Mouse (Mus musculus) spleen, adult 2 months (tissue): ENCODE results near the gene Gm20695. TPM values are rescaled to one million over a fixed set of nuclear protein-coding genes. Genes with fewer than 3 reads are reported as not detected.

Experiments
- DNase-seq, 2 experiments: peaks; one replicate each; pipeline versions ENCODE4 v3.0.0 to v3.0.0-alpha.2; 2012 to 2021; ENCODE audit warnings: low spot score in 2 of 2, low read depth in 1 of 2
- H3K27ac ChIP-seq: fragments of 200-500 bp; 2 replicates; pipeline ENCODE4 v1.5.1; 2012; ENCODE audit warnings: low read length, inconsistent platforms; ENCODE audit not compliant: insufficient read depth
- H3K27me3 ChIP-seq: fragments of 200-500 bp; 2 replicates; pipeline ENCODE4 v1.6.1; 2012; ENCODE audit warnings: mild to moderate bottlenecking, moderate library complexity, low read length, inconsistent platforms; ENCODE audit not compliant: control insufficient read depth, insufficient read depth
- H3K36me3 ChIP-seq: fragments of 200-500 bp; 2 replicates; pipeline ENCODE4 v1.6.1; 2012; ENCODE audit warnings: mild to moderate bottlenecking, low read length, inconsistent platforms; ENCODE audit not compliant: control insufficient read depth, insufficient read depth
- H3K4me1 ChIP-seq: fragments of 200-500 bp; 2 replicates; pipeline ENCODE4 v1.6.1; 2011; ENCODE audit warnings: inconsistent platforms; ENCODE audit not compliant: control insufficient read depth, insufficient read depth, insufficient read length
- H3K4me3 ChIP-seq: fragments of 200-500 bp; 2 replicates; pipeline ENCODE4 v1.5.1; 2011; ENCODE audit warnings: mild to moderate bottlenecking, inconsistent platforms; ENCODE audit not compliant: insufficient read depth, insufficient read length; ENCODE audit errors: extremely low read depth
- CTCF ChIP-seq: fragments of 200-500 bp; IDR thresholded peaks from 2 replicates; pipeline ENCODE4 v1.5.1; 2011; ENCODE audit warnings: mild to moderate bottlenecking, inconsistent platforms; ENCODE audit not compliant: insufficient read depth, insufficient read length, insufficient replicate concordance; ENCODE audit errors: extremely low read depth
- POLR2A ChIP-seq: fragments of 200-500 bp; IDR thresholded peaks from 2 replicates; pipeline ENCODE4 v1.6.1; 2011; ENCODE audit warnings: low read depth, low read length, inconsistent platforms
- WGBS: fragments of 180-500 bp; shearing (Covaris S2); methylation state at CpG from one replicate; pipeline ENCODE4 v1.1.7; 2018; 5-methylcytosine and 5-hydroxymethylcytosine counted together
- polyA plus RNA-seq: library from polyadenylated mRNA; depleted of rRNA; stranded (reverse); fragments of >200 nt; gene quantifications from 2 replicates; pipeline ENCODE4 v1.2.3, GENCODE M21; 2012; rRNA removed

Gene Gm20695
- polyA plus RNA-seq, 1 experiment: not detected

- WGBS: 89% methylated on average over 1 of the region's 1 CpGs
- no peak for TF ChIP-seq CTCF
- TF ChIP-seq POLR2A: no peak
Measured at GRCm38 (mm10) chr16:3951141-3951540, 66.7 kb downstream of the Gm20695 start.

GRCm38 (mm10) chr16:3956369-3956768, 71.9 kb downstream of the Gm20695 start:
- DNase-seq: no peak
- 90% methylated on average over 6 of the region's 6 CpGs for WGBS
- Histone ChIP-seq H3K36me3 (peaks cover 3% of the 10 kb centered on the region; the same call in 1 of the 2 replicates), H3K27me3 (no peaks in the 10 kb centered on the region), H3K4me1 (no peaks in the 10 kb centered on the region), H3K4me3 (no peak overlapping the region), H3K27ac (no peak overlapping the region)
- TF ChIP-seq POLR2A: no peak
- TF ChIP-seq CTCF: no peak

More at GRCm38 (mm10) chr16:3951141-3951540, 66.7 kb downstream of the Gm20695 start:
- Histone ChIP-seq H3K36me3 (peaks cover 8% of the 10 kb centered on the region), H3K4me1 (no peaks in the 10 kb centered on the region), H3K27me3 (no peaks in the 10 kb centered on the region), H3K4me3 (no peak overlapping the region), H3K27ac (no peak overlapping the region)
- no peak for DNase-seq

DNA sequence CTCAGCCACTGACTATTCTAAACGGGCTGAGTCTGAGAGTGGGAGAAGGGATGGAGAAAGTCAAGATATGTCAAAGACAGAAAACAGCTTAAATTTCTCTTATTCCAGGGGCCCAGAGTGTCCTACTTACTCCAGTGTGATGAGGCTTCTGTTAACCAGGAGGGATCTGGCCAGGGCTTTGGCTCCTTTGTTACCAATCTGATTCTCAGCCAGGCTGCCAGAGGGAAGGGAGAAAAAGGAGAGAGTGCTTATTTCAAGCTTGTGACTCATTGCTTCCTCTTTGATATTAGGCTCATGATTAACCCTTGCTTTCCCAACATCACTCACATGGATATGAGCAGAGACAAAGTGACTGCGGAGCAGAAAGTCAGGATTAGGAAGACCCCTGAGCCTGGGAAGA, 74.8 kb downstream of the Gm20695 start:
- Histone ChIP-seq H3K4me3 (no peak overlapping the region), H3K4me1 (no peaks in the 10 kb centered on the region), H3K27me3 (no peaks in the 10 kb centered on the region), H3K27ac (no peak overlapping the region), H3K36me3 (no peaks in the 10 kb centered on the region; the same call in 1 of the 2 replicates)
- TF ChIP-seq POLR2A (no peak), CTCF (no peak)
- 72% methylated on average over 2 of the region's 2 CpGs for WGBS
- no peak for DNase-seq

- no peak overlapping the region for H3K4me3 ChIP-seq
- 82% methylated on average over 10 of the region's 10 CpGs for WGBS
- TF ChIP-seq POLR2A (no peak), CTCF (no peak)
- no peaks in the 10 kb centered on the region for H3K4me1 ChIP-seq
- H3K27me3 ChIP-seq: no peaks in the 10 kb centered on the region
- no peak for DNase-seq
- no peaks in the 10 kb centered on the region for H3K36me3 ChIP-seq
- no peak overlapping the region for H3K27ac ChIP-seq
Measured at GRCm38 (mm10) chr16:3964990-3965389, 80.5 kb downstream of the Gm20695 start.

GRCm38 (mm10) chr16:3965534-3965933, 81.1 kb downstream of the Gm20695 start:
- WGBS: 97% methylated on average over 3 of the region's 3 CpGs
- no peaks in the 10 kb centered on the region for H3K4me1 ChIP-seq
- H3K36me3 ChIP-seq: no peaks in the 10 kb centered on the region
- no peak for TF ChIP-seq CTCF
- TF ChIP-seq POLR2A: no peak
- no peak overlapping the region for H3K4me3 ChIP-seq
- H3K27ac ChIP-seq: no peak overlapping the region
- DNase-seq: no peak
- no peaks in the 10 kb centered on the region for H3K27me3 ChIP-seq

Other genes starting within 250 kb of the Gm20695 start
- 2.9 and 3.2 TPM in 2 replicates for gene Mefv, start 166.6 kb upstream of the Gm20695 start, polyA plus RNA-seq
- 8.9 and 10.5 TPM in 2 replicates for gene Zfp263, start 140.6 kb upstream of the Gm20695 start, polyA plus RNA-seq
- gene Olfr15, start 53.8 kb upstream of the Gm20695 start, polyA plus RNA-seq: not detected in 2 replicates
- 0.49 and 0.65 TPM in 2 replicates for gene Zfp174, start 37.4 kb upstream of the Gm20695 start, polyA plus RNA-seq
- gene Naa60, start 12.3 kb upstream of the Gm20695 start, polyA plus RNA-seq: 63.8 and 73.2 TPM in 2 replicates
- 3.1 and 3.5 TPM in 2 replicates for gene Zfp597, start 87 bp upstream of the Gm20695 start, polyA plus RNA-seq
- gene 1700037C18Rik, start 24.0 kb downstream of the Gm20695 start, polyA plus RNA-seq: 8.2 and 8.3 TPM in 2 replicates
- gene Cluap1, start 24.2 kb downstream of the Gm20695 start, polyA plus RNA-seq: 9.4 and 9.5 TPM in 2 replicates
- gene Nlrc3, start 92.0 kb downstream of the Gm20695 start, polyA plus RNA-seq: 34.6 and 52.0 TPM in 2 replicates
- 26.5 and 29.6 TPM in 2 replicates for gene Slx4, start 119.1 kb downstream of the Gm20695 start, polyA plus RNA-seq
- gene Dnase1, start 152.3 kb downstream of the Gm20695 start, polyA plus RNA-seq: 0.14 and 0.37 TPM in 2 replicates
- 47.9 and 53.8 TPM in 2 replicates for gene Trap1, start 193.2 kb downstream of the Gm20695 start, polyA plus RNA-seq